Mouse (Mus musculus) cerebellum, adult (tissue): ENCODE results near the gene Erbb3.
A peak's percentile ranks its signal among the peaks of the same experiment; 100 is the strongest.

Experiments used
- ATAC-seq: cut with Nextera tagmentation; 2 replicates; pipeline ENCODE4 v1.9.2; 2017; ENCODE audit warnings: mild to moderate bottlenecking, moderate library complexity, mixed read lengths; ENCODE audit not compliant: insufficient number of reproducible peaks, low FRiP score, low TSS enrichment

Gene Erbb3

DNA sequence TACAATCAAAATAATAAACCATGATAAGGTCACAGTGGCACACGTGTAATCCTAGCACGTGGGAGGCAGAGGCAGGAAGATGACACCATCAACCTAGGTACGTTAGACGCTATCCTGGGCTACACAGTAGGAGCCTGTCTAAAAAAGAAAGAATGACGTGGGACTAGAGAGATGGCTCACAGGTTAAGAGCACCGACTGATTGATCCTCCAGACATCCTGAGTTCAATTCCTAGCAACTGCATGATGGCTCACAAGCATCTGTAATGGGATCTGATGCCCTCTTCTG lies 23.6 kb upstream of the Erbb3 start:
- ATAC-seq, result no peak

- peak; percentile 80 for ATAC-seq
These were observed 23.1 kb upstream of the Erbb3 start for GRCm38 (mm10) chr10:128612433-128613153.

- ATAC-seq, result no peak
These were observed 17.0 kb upstream of the Erbb3 start for GRCm38 (mm10) chr10:128606483-128606882.

GRCm38 (mm10) chr10:128602470-128603128 lies 13.1 kb upstream of the Erbb3 start:
- no peak for ATAC-seq

- ATAC-seq, result no peak
These were observed 12.0 kb upstream of the Erbb3 start for GRCm38 (mm10) chr10:128601499-128601898.

DNA sequence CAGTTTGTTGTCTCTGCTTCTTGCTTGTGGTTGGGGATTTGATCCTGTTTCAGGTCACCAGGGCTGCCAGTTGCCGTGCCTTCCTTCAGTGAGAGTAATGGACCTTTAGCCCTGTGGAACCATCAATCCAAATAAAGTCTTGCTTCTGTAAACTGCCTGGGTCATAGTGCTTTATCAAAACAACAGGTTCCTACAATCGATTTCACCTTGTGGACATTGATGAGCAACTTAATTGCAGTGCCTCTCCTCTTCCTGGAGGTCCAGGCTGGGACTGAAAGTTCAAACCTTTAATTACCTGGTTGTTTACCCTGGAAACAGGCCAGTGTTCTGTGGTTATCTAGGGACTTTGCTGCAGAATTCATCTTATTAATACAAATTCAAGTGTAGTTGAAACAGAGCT lies 9.0 kb upstream of the Erbb3 start:
- ATAC-seq, result no peak

DNA sequence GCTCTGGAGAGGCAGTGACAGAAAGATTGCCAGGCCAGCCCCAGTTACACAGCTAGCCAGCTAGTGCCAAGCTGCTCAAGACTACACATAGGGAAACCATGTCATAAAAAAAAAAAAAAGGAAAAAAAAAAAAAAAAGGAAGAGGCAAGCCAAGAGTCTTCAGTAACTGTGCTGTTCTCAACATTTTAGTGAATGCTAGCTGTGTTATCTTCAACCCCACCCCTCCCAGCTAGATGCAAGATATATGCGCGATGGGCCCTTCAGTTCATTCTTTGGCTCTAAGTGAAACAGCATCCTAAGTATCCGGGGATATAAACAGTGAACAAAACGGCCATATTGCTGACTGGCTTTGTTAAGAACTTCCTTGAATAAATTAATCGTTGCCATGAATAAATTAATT lies 3.3 kb upstream of the Erbb3 start:
- ATAC-seq, result no peak

GRCm38 (mm10) chr10:128591436-128591835 lies 2.0 kb upstream of the Erbb3 start:
- ATAC-seq, result no peak

DNA sequence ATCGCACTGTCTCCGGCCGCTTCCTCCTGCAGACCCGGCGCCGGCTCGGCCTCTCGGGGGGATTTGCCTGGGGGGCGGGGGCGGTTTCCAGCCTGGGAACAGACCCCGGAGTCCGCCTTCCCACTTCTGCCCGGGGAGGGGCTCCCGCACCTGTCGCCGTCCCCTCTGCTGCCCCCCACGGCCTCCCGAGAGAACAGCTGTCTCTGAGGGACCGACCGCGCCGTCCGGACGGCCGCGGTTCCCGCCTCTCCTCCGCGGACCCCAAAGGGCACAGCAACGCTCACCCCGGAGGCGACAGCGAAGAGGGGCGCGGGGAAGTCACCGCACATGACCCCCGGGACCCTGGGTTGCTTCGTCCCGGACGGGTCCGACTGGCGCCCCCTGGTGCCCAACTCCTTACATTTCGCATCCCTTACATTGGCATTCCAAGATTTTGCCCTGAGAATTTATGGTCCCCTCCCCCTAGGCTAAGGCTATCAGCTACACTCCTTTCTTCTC lies 790 bp upstream of the Erbb3 start:
- ATAC-seq, result peak; percentile 43; the same call in 1 of the 2 replicates

- no peak for ATAC-seq
These were observed 533 bp downstream of the Erbb3 start for GRCm38 (mm10) chr10:128588775-128589463.

DNA sequence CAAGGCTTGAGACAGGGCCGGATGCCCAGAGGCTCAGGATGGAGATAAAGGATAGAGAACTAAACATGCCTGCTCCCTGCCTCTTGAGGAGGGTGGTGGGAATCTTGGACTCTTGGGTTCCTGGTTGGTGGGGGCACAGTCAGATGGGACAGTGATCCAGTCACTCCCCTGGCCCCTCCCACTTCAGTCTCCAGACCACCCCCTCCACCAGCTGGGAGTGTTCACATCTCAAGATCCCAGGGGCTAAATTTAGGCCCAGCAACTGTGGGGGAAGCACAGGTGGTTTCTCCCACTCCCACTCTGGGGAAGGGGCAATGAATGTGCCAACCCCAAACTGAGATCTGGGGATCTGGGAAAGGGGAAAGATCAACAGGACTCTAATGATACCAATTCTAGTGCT lies 1.3 kb downstream of the Erbb3 start:
- ATAC-seq, result no peak

- no peak for ATAC-seq
These were observed 1.8 kb downstream of the Erbb3 start for GRCm38 (mm10) chr10:128587697-128588096.

DNA sequence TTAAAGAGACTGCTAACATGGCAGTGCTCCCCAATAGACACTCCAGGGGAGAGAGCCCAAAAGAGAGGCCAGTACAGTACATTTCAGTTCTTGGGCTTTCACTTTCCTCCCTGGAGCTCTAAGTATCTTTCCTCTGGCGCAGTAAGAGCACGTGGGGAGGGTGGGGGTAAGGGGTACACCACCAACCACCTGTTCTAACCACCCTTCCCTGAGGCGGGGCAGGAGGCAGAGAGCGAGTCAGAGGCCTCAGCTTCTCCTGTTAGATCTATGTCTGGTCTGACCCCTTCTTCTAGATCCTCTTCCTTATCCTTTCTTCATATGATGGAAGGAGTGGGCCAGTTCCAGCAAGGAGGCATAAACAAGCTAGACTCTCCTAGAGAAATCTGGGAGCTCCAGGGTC lies 2.3 kb downstream of the Erbb3 start:
- ATAC-seq, result no peak

- no peak for ATAC-seq
These were observed 2.9 kb downstream of the Erbb3 start for GRCm38 (mm10) chr10:128586546-128586945.

DNA sequence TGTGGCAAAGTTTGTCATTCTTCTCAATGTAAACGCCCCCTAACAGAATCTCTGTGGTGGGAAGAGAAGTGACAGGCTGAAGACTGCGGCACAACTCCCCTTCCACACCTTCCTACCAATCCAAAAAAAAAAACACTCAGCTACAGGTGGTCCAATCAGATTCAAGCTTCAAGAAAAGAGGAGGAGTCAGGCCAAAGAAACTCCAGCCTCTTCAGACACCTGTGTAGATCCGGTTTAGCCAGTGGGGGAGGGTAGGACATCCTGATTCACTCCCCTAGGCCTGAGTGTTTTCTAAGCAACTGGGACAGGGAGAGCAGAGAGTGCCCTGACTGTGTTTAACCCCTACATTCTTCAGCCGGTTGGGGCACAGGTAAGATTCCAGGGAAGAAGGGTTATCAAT lies 5.1 kb downstream of the Erbb3 start:
- ATAC-seq, result no peak

- peak; percentile 49; the same call in 1 of the 2 replicates for ATAC-seq
These were observed 5.8 kb downstream of the Erbb3 start for GRCm38 (mm10) chr10:128583644-128584043.

DNA sequence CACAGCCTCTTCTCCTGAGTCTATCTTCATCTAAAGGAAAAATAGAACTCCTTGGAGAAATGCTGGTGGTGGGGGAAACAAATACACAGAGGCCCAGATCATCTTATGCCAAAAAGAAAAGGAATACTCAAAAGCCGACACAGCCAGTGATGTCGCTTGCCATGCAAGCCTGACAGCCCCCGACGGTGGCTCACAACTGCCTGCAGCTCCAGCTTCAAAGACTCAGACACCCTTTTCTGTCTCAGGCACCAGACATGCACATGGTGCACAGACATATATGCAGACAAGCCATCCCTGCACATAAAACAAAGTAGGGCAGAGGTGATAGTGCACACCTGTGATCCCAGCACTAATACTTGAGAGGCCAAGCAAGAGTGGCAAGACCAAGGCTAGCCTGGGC lies 9.7 kb downstream of the Erbb3 start:
- no peak for ATAC-seq

DNA sequence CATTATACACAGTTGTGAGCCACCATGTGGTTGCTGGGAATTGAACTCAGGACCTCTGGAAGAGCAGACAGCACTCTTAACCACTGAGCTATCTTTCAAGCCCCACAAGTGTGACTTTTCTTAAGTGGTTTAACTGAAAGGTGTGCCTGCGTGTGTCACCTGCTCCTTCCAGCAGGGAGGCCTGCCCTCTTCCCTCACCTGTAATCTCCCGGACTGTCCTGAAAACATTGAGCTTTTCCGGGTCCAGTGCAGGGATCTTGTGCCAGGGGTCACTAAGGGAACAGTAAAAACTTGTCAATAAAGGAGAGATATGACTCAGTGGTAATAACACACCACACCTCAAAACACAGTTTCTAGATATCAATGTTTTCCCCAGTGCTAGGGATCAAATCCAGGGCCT lies 10.2 kb downstream of the Erbb3 start:
- ATAC-seq, result no peak

- ATAC-seq, result no peak
These were observed 11.1 kb downstream of the Erbb3 start for GRCm38 (mm10) chr10:128578330-128578729.

DNA sequence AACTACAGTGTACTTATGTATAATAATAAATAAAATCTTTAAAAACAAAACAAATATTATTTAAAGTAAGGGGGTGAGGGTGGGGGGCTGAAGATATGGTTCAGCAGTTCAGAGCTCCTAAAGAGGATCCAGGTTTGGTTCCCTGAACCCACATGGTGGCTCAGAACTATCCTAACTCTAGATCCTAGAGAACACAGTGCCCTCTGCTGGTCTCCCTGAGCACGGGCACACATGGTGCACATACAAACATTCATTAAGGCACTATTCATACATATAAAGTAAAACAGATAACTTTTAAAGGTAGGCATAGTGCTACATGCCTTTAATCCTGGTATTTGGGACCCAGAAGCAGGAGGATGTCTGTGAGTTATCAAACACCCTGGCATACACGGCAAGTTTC lies 14.4 kb downstream of the Erbb3 start:
- ATAC-seq, result no peak

DNA sequence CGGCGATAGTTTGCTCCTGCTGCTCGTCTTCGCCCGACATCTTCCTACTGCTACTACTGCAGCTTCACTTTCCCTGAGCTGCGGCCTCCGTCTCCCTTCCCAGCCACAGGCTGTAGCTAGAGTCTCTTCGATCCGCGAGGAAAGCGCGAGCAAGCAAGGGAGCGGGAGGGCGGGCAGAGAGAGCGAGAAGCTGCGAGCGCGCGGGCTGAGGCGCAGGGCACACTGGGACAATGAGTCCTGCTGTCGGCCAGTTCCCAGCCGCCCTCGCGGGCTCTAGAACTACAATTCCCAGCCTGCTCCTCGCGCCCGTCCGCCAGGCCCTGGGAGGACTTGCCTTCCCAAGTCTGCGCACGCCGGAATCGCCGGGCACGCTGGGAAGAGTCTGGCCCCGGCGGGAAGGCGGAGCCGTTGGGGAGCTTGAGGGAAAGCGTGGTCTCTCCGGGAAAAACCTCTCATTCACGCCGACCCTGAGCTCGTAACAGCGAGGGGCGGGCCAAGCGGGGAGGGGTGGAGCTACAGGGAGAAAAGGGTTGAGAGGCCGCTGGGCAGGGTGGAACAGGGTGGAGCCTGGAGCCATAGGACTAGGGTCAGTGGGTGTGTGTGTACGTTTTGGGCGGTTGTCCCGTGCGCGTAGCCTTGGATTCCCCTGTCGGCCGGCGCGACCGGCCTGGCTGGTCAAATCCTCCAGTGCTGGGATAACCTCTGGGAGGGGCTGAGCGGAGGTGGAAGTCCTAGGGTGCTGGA lies 23.5 kb downstream of the Erbb3 start, which contains the start of gene Pa2g4:
Gene Pa2g4 (minus strand): TSS at position 200 of the 744 bp plus-strand sequence.
- peak; percentile 97 for ATAC-seq
